11 mouse cellular contexts compared by ENCODE assay signal in the genomic region with DNA sequence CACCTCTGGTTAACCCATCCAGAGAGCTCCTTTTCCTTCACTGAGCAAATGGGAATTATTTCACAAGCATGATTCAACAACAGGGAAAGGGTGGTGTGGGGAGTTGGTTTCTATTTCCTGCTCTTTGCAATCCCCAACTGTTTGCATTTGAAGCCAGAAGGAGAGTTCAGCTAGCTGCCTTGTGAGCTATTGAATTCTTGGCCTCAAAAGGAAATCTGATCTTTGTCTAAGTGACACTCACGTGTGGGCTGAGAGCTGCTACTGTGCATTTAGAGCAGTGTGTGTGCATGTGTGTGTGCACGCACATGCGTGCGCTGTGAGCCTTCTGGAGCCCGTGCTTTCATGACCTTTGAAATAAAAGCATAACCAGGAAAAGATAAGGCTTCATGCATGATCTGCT.
DNase-seq lines count a peak whose midpoint lies in the region; ATAC-seq lines count a peak whose summit lies in the region.
"Had no signal": no experiment of that assay in that cellular context is flagged by ENCODE, and none has a peak within 500 bp of the region (broad histone marks: within the 10 kb centered on the region; RNA-seq: fewer than 3 reads in every experiment).

No protein-coding gene starts in this region.

- no peak overlapping the region for H3K4me3 ChIP-seq in heart, embryonic 10.5 days
- H3K4me3 ChIP-seq: forebrain, embryonic 13.5 days; liver, embryonic 15.5 days had no signal

- peak overlapping the region; percentile 42; the same call in 1 of the 2 replicates for H3K27ac ChIP-seq in heart, embryonic 10.5 days
- H3K27ac ChIP-seq: forebrain, embryonic 13.5 days; liver, embryonic 15.5 days had no signal

- H3K27me3 ChIP-seq in heart, embryonic 10.5 days (ENCODE audit: insufficient read depth, poor library complexity, severe bottlenecking): no peaks in the 10 kb centered on the region
- H3K27me3 ChIP-seq: forebrain, embryonic 13.5 days; liver, embryonic 15.5 days had no signal

- peaks cover 14% of the 10 kb centered on the region for H3K4me1 ChIP-seq in heart, embryonic 10.5 days
- H3K4me1 ChIP-seq: forebrain, embryonic 13.5 days; liver, embryonic 15.5 days had no signal

- WGBS in heart, embryonic 10.5 days: 53% methylated on average over 5 of the region's 5 CpGs

- DNase-seq in heart, embryonic 10.5 days (ENCODE audit: low spot score): no peak
- DNase-seq in heart, adult 8-10 months (ENCODE audit: low spot score): no peak
- peak; percentile 5 to 12 for DNase-seq in left cerebral cortex, adult 18-20 months (ENCODE audit: low spot score in 2 of 2)
- no peak for DNase-seq in left cerebral cortex, postnatal 4 days
- DNase-seq in kidney, postnatal 14 days: peak; percentile 14
- DNase-seq in lung, postnatal 36 days: peak; percentile 69
- no peak for DNase-seq in adrenal gland, adult (ENCODE audit: inconsistent age in 2 of 2, low spot score in 1 of 2)
- DNase-seq: cerebellum, postnatal 36 days had no signal

- no peak for ATAC-seq in megakaryocyte, adult 5-6 weeks (ENCODE audit: poor library complexity, severe bottlenecking)
- ATAC-seq: forebrain, embryonic 13.5 days had no signal

- intact Hi-C loops in left cerebral cortex, postnatal 4 days (cut with DNase I): no loop called here

- no peaks in the 10 kb centered on the region for H3K36me3 ChIP-seq in heart, embryonic 10.5 days
- H3K36me3 ChIP-seq: liver, embryonic 15.5 days had no signal

- no peaks in the 10 kb centered on the region for H3K9me3 ChIP-seq in heart, embryonic 10.5 days
- H3K9me3 ChIP-seq: forebrain, embryonic 13.5 days; liver, embryonic 15.5 days had no signal

Comparison
In these comparisons a context has a peak if more than half of its experiments do, and no peak if none do; other contexts are left out.
1. DNase-seq: peak in left cerebral cortex, adult 18-20 months (2 of 2), kidney, postnatal 14 days (single experiment) and lung, postnatal 36 days (single experiment); none in heart, embryonic 10.5 days (single experiment), heart, adult 8-10 months (single experiment), left cerebral cortex, postnatal 4 days (single experiment) and adrenal gland, adult (0 of 2).